Mouse (Mus musculus): ENCODE measurements at regions not wholly inside any gene's neighbourhood (a gene's known extent, or its start where the extent isn't known, plus 50 kb on each side); places are given as distances from the start of the nearest gene placed in this dataset.

DNA sequence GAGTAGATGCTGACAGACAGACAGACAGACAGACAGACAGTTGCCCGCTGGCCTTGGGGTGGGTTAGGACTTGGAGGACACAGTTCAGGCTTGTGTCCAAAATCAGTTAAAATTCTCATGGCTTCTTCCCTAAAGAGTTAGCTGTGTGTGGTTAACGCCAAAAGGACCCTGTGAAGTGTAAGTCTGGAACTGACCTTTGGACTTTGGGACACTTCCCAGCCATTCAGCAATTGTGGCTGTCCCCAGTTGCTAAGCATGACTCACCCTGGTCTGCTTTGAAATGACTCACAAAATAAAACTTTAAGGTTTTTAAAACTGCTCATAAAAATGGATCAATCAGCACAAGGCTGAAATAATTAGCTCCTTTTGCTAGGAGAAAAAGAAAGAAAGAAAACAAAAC lies 220.5 kb upstream of the Vstm2b start:
- no peak for TF ChIP-seq POLR2A (IDR thresholded peaks at IDR 0.05; ENCODE audit: low read depth, low read length)
- TF ChIP-seq CTCF (conservative IDR thresholded peaks at IDR 0.05; ENCODE audit: insufficient read depth, insufficient read length, low read depth, low read length) = no peak
